Mouse (Mus musculus) MEL (cell line): ENCODE measurements around the gene Dapk2. TPM values are rescaled to one million over a fixed set of nuclear protein-coding genes. Genes with fewer than 3 reads are reported as not detected.

Source experiments
- DNase-seq: peaks from one replicate; pipeline ENCODE4 v3.0.0; 2011; ENCODE audit warnings: low read depth, low spot score
- H3K27ac ChIP-seq: 2 replicates; pipeline ENCODE4 v1.5.1; 2012; ENCODE audit warnings: low read depth, mild to moderate bottlenecking, control low read depth, low read length, moderate library complexity; ENCODE audit not compliant: control insufficient read depth
- H3K27me3 ChIP-seq, 2 experiments: fragments of 150-350 bp in 1 of 2; sonication (generic) in 1 of 2; 2 replicates each; pipeline ENCODE4 v1.6.1; 2012; ENCODE audit warnings: low read length in 2 of 2, mild to moderate bottlenecking in 2 of 2, improper control_type of control experiment in 1 of 2, moderate library complexity in 1 of 2; ENCODE audit not compliant: insufficient read depth in 2 of 2, control insufficient read depth in 1 of 2
- H3K36me3 ChIP-seq, 2 experiments: 2 replicates each; pipeline ENCODE4 v1.6.1; 2012 to 2014; ENCODE audit warnings: low read length in 2 of 2, improper control_type of control experiment in 1 of 2, inconsistent platforms in 1 of 2, mild to moderate bottlenecking in 1 of 2; ENCODE audit not compliant: insufficient read depth in 2 of 2, control insufficient read depth in 1 of 2
- H3K4me1 ChIP-seq, 2 experiments: fragments of 150-350 bp in 1 of 2; sonication (generic) in 1 of 2; 2 replicates each; pipeline ENCODE4 v1.6.1; 2012; ENCODE audit warnings: low read length in 2 of 2, improper control_type of control experiment in 1 of 2, mild to moderate bottlenecking in 1 of 2; ENCODE audit not compliant: insufficient read depth in 2 of 2, control insufficient read depth in 1 of 2
- H3K4me3 ChIP-seq, 2 experiments: fragments of 150-350 bp in 1 of 2; sonication (generic) in 1 of 2; 2 replicates each; pipeline ENCODE4 v1.5.1; 2012; ENCODE audit warnings: low read depth in 2 of 2, low read length in 2 of 2, mild to moderate bottlenecking in 2 of 2, moderate library complexity in 2 of 2, control low read depth in 1 of 2, improper control_type of control experiment in 1 of 2; ENCODE audit not compliant: control insufficient read depth in 1 of 2, insufficient read depth in 1 of 2
- H3K79me2 ChIP-seq: 2 replicates; pipeline ENCODE4 v1.6.1; 2012; ENCODE audit warnings: mild to moderate bottlenecking, low read length, moderate library complexity; ENCODE audit not compliant: control insufficient read depth, poor library complexity, insufficient read depth
- H3K9ac ChIP-seq: 2 replicates; pipeline ENCODE4 v1.6.1; 2012; ENCODE audit warnings: low read depth, mild to moderate bottlenecking, control low read depth, low read length, moderate library complexity; ENCODE audit not compliant: control insufficient read depth, poor library complexity, severe bottlenecking
- H3K9me3 ChIP-seq: fragments of 150-350 bp; sonication (generic); replicated peaks from 2 replicates; pipeline ENCODE4 v1.6.1; 2012; ENCODE audit warnings: mild to moderate bottlenecking, low read length, improper control_type of control experiment, moderate library complexity; ENCODE audit not compliant: insufficient read depth
- BHLHE40 ChIP-seq: IDR thresholded peaks from 2 replicates; pipeline ENCODE4 v1.6.1; 2012; ENCODE audit warnings: low read depth, mild to moderate bottlenecking, inconsistent platforms, low read length, improper control_type of control experiment, borderline replicate concordance
- CHD1 ChIP-seq: IDR thresholded peaks from 2 replicates; pipeline ENCODE4 v1.6.1; 2012; ENCODE audit warnings: low read depth, mild to moderate bottlenecking, inconsistent platforms, low read length, improper control_type of control experiment
- CTCF ChIP-seq, 3 experiments: IDR thresholded peaks in 2 of 3; conservative IDR thresholded peaks in 1 of 3; 2 replicates each; pipeline ENCODE4 v1.5.1; 2011 to 2012; ENCODE audit warnings: low read length in 3 of 3, low read depth in 2 of 3, mild to moderate bottlenecking in 2 of 3, improper control_type of control experiment in 1 of 3, inconsistent platforms in 1 of 3, mixed read lengths in 1 of 3, moderate library complexity in 1 of 3; ENCODE audit not compliant: control insufficient read depth in 1 of 3, insufficient read depth in 1 of 3, poor library complexity in 1 of 3, severe bottlenecking in 1 of 3
- EP300 ChIP-seq, 2 experiments: IDR thresholded peaks; 2 replicates each; pipeline ENCODE4 v1.6.1; 2011; ENCODE audit warnings: improper control_type of control experiment in 2 of 2, low read length in 2 of 2, low read depth in 1 of 2, mild to moderate bottlenecking in 1 of 2
- ETS1 ChIP-seq: IDR thresholded peaks from 2 replicates; pipeline ENCODE4 v1.6.1; 2012; ENCODE audit warnings: low read depth, mild to moderate bottlenecking, inconsistent platforms, low read length, improper control_type of control experiment, moderate library complexity
- GATA1 ChIP-seq: IDR thresholded peaks from 2 replicates; pipeline ENCODE4 v1.6.1; 2011; ENCODE audit warnings: low read depth, low read length, improper control_type of control experiment
- MAFK ChIP-seq: IDR thresholded peaks from 2 replicates; pipeline ENCODE4 v1.6.1; 2011; ENCODE audit warnings: low read depth, mild to moderate bottlenecking, low read length, improper control_type of control experiment, borderline replicate concordance
- MAX ChIP-seq: IDR thresholded peaks from 2 replicates; pipeline ENCODE4 v1.6.1; 2011; ENCODE audit warnings: low read length, improper control_type of control experiment
- MAZ ChIP-seq: IDR thresholded peaks from 2 replicates; pipeline ENCODE4 v1.6.1; 2012; ENCODE audit warnings: low read depth, mild to moderate bottlenecking, inconsistent platforms, low read length, improper control_type of control experiment
- MEF2A ChIP-seq: IDR thresholded peaks from 2 replicates; pipeline ENCODE4 v1.6.1; 2014; ENCODE audit warnings: low read depth, mild to moderate bottlenecking, inconsistent platforms, low read length, improper control_type of control experiment; ENCODE audit not compliant: poor library complexity, insufficient replicate concordance, severe bottlenecking; ENCODE audit errors: extremely low read depth
- MXI1 ChIP-seq: IDR thresholded peaks from 2 replicates; pipeline ENCODE4 v1.6.1; 2011; ENCODE audit warnings: mild to moderate bottlenecking, low read depth, low read length, improper control_type of control experiment
- MYC ChIP-seq: IDR thresholded peaks from 2 replicates; pipeline ENCODE4 v1.6.1; 2011; ENCODE audit warnings: low read depth, mild to moderate bottlenecking, low read length, improper control_type of control experiment, moderate library complexity
- POLR2AphosphoS2 ChIP-seq: IDR thresholded peaks from 2 replicates; pipeline ENCODE4 v1.6.1; 2011; ENCODE audit warnings: low read length, improper control_type of control experiment
- POLR2AphosphoS5 ChIP-seq: IDR thresholded peaks from 2 replicates; pipeline ENCODE4 v1.6.1; 2012; ENCODE audit warnings: low read depth, borderline replicate concordance, mild to moderate bottlenecking, inconsistent platforms, low read length, moderate library complexity, mixed read lengths
- RAD21 ChIP-seq: IDR thresholded peaks from 2 replicates; pipeline ENCODE4 v1.6.1; 2011; ENCODE audit warnings: mild to moderate bottlenecking, low read depth, low read length, improper control_type of control experiment
- RCOR1 ChIP-seq: IDR thresholded peaks from 2 replicates; pipeline ENCODE4 v1.6.1; 2012; ENCODE audit warnings: low read depth, mild to moderate bottlenecking, inconsistent platforms, low read length, improper control_type of control experiment
- SIN3A ChIP-seq: IDR thresholded peaks from 2 replicates; pipeline ENCODE4 v1.6.1; 2012; ENCODE audit warnings: low read length, improper control_type of control experiment, inconsistent platforms
- TBP ChIP-seq: IDR thresholded peaks from 2 replicates; pipeline ENCODE4 v1.8.0; 2011; ENCODE audit warnings: low read depth, low read length, improper control_type of control experiment
- UBTF ChIP-seq: IDR thresholded peaks from 2 replicates; pipeline ENCODE4 v1.6.1; 2012; ENCODE audit warnings: low read depth, mild to moderate bottlenecking, inconsistent platforms, low read length, improper control_type of control experiment, moderate library complexity, borderline replicate concordance; ENCODE audit not compliant: insufficient read depth
- USF1 ChIP-seq: IDR thresholded peaks from 2 replicates; pipeline ENCODE4 v1.6.1; 2014; ENCODE audit warnings: low read depth, mild to moderate bottlenecking, inconsistent platforms, low read length, improper control_type of control experiment, moderate library complexity
- ZC3H11A ChIP-seq: IDR thresholded peaks from 2 replicates; pipeline ENCODE4 v1.6.1; 2012; ENCODE audit warnings: low read depth, mild to moderate bottlenecking, inconsistent platforms, low read length, improper control_type of control experiment
- polyA plus RNA-seq, 2 experiments: library from polyadenylated mRNA; stranded (reverse) in 1 of 2; unstranded in 1 of 2; fragments of >175 nt in 1 of 2; fragments of >200 nt in 1 of 2; gene quantifications; 2 replicates each; pipeline versions ENCODE4 v1.2.1 to v1.2.4; 2012; ENCODE audit warnings: low replicate concordance in 2 of 2, low read depth in 1 of 2; ENCODE audit not compliant: insufficient read length in 2 of 2, insufficient read depth in 1 of 2, missing spikeins in 1 of 2
- total RNA-seq: library from RNA; depleted of rRNA; stranded (reverse); fragments of 300-350 nt; gene quantifications from 2 replicates; pipeline ENCODE4 v1.2.3, GENCODE M21; 2012

Gene Dapk2
- total and polyA plus RNA-seq, 3 experiments: 5.8 to 8.3 TPM; not detected in 1

DNA sequence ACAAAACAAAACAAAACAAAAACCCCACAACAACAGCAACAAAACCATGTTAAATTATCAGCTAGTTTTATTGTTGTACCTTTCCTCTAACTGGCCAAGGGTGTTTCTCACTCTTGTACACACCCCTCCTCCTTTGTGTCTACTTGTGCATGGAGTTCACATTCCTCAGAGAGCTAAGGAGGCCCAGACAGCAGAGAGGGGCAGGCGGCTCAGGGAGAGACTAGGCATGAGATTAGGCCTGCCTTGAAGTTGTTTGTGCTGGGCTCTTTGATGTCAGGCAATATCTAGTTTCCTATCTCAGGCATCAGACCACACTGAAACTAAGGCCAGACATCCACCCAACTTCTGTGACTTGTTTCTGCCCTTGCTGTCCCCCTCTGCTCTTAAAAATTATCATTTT, 10.2 kb downstream of the Dapk2 start:
- H3K9me3 ChIP-seq: no peaks in the 10 kb centered on the region
- H3K4me3 ChIP-seq: no peak overlapping the region
- H3K9ac ChIP-seq: no peak overlapping the region
- peaks cover 0 to 9% of the 10 kb centered on the region in 2 experiments; a peak in 2 of 4 replicates for H3K4me1 ChIP-seq
- H3K36me3 ChIP-seq: peaks cover 0 to 2% of the 10 kb centered on the region in 2 experiments; a peak in 1 of 4 replicates
- DNase-seq: peak; percentile 39
- no peaks in the 10 kb centered on the region for H3K27me3 ChIP-seq
- H3K79me2 ChIP-seq: no peaks in the 10 kb centered on the region
- no peak overlapping the region for H3K27ac ChIP-seq
- TF ChIP-seq MYC (no peak), GATA1 (0 out of 2 replicates have a peak, but pooled peaks have one; percentile 2)

DNA sequence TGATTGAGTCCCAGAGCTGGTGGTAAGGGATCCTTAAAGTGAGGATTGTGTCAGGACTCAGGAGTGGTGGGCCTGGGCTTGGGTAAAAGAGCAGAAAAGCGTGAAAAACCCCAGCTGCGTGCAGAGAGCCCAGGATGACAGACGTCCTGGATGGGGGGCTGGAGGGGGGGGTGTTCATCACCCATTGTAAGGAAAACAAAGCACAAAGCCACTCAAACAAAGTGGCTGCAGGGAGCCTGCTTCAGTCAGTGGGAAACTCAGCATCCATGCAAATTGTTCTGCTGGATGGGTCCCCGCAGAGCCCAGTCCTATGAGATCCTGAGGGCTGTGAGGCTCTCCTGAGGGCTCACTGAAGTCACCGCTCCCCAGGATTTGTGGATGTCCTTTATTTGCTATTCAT, 12.5 kb downstream of the Dapk2 start:
- H3K4me1 ChIP-seq: peaks cover 0 to 9% of the 10 kb centered on the region in 2 experiments; a peak in 2 of 4 replicates
- no peaks in the 10 kb centered on the region for H3K27me3 ChIP-seq
- H3K9me3 ChIP-seq: no peaks in the 10 kb centered on the region
- H3K36me3 ChIP-seq: peaks cover 0 to 4% of the 10 kb centered on the region in 2 experiments; a peak in 2 of 4 replicates
- no peaks in the 10 kb centered on the region for H3K79me2 ChIP-seq
- no peak overlapping the region for H3K9ac ChIP-seq
- TF ChIP-seq CHD1 (no peak), EP300 (IDR thresholded peaks at IDR 0.05; ENCODE audit: low read depth in 1 of 2, low read length in 2 of 2) (no peak), ZC3H11A (no peak), POLR2AphosphoS2 (no peak), MAX (no peak), RCOR1 (no peak), SIN3A (no peak)
- H3K4me3 ChIP-seq: no peak overlapping the region
- no peak for DNase-seq
- H3K27ac ChIP-seq: no peak overlapping the region

DNA sequence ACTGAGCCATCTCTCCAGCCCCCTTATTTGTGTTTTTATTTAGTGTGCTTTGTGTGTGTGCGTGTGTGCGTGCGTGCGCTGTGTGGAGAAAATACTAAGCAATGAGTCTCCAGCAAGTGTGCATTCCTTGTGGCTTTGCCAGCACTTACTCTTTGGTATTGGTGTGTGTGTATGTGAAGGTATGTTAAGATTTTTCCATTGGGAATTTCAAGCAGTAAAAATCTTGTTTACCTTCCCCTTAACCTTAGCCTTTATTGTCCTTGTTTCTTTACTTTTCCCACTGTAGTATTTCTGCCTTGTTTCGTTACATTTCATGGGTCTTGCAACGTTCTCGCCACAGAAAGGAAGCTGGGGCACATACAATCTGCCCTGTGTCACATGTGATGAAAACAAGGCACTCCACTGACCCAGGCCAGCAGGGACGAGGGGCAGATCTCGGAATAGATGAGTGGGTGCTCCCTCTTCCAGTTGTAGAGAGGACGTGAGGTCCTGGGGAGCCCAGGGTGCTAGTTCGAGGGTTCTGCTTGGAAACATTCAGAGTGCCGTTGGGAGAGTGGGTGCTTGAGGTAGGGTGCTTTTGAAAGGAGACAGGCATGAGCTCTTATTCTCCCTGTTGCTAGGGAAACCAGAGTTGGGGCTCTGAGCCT, 13.4 kb downstream of the Dapk2 start:
- TF ChIP-seq USF1: no peak
- no peak for TF ChIP-seq CTCF (IDR thresholded peaks at IDR 0.05 in 2 of 3, conservative IDR thresholded peaks at IDR 0.05 in 1 of 3; ENCODE audit: control insufficient read depth in 1 of 3, insufficient read depth in 1 of 3, low read depth in 2 of 3, low read length in 3 of 3, poor library complexity in 1 of 3, severe bottlenecking in 1 of 3)
- TF ChIP-seq MXI1: no peak
- TF ChIP-seq RCOR1: no peak
- no peak for TF ChIP-seq MAX
- TF ChIP-seq TBP: no peak
- TF ChIP-seq GATA1: no peak
- TF ChIP-seq MYC: no peak
- no peak for TF ChIP-seq SIN3A
- TF ChIP-seq MEF2A: no peak
- TF ChIP-seq MAFK: no peak
- TF ChIP-seq UBTF: no peak
- no peak for TF ChIP-seq RAD21
- TF ChIP-seq ETS1: no peak
- no peak for TF ChIP-seq BHLHE40
- TF ChIP-seq POLR2AphosphoS5: no peak
- no peak for TF ChIP-seq MAZ
- H3K9ac ChIP-seq: no peak overlapping the region
- no peak overlapping the region for H3K4me3 ChIP-seq
- no peaks in the 10 kb centered on the region for H3K9me3 ChIP-seq
- H3K4me1 ChIP-seq: peaks cover 0 to 9% of the 10 kb centered on the region in 2 experiments; a peak in 2 of 4 replicates
- no peak overlapping the region for H3K27ac ChIP-seq
- DNase-seq: no peak
- H3K36me3 ChIP-seq: peaks cover 0 to 4% of the 10 kb centered on the region in 2 experiments; a peak in 2 of 4 replicates
- H3K79me2 ChIP-seq: no peaks in the 10 kb centered on the region
- no peaks in the 10 kb centered on the region for H3K27me3 ChIP-seq
